Mouse (Mus musculus): ENCODE measurements around the gene Ccser2. TPM values are rescaled to one million over a fixed set of nuclear protein-coding genes. Genes with fewer than 3 reads are reported as not detected.
"Not testable (repeated sequence)": the region's sequence is repeated elsewhere in the genome, so short reads cannot be mapped to it uniquely, and the experiment has no call there.

Gene Ccser2
- total and polyA plus RNA-seq, 2 experiments from 2014 or later = 98.3 to 101 TPM

- H3K27ac ChIP-seq (ENCODE audit: low read depth, low read length) = no peak overlapping the region
- H3K4me1 ChIP-seq (ENCODE audit: insufficient read depth) = no peaks in the 10 kb centered on the region
- no peak overlapping the region for H3K4me3 ChIP-seq (ENCODE audit: low read depth, low read length)
- no peak for TF ChIP-seq CTCF (IDR thresholded peaks at IDR 0.05; ENCODE audit: low read depth)
- WGBS = 51% methylated on average over 2 of the region's 2 CpGs
- no peaks in the 10 kb centered on the region for H3K9me3 ChIP-seq (ENCODE audit: low read length)
- no peaks in the 10 kb centered on the region for H3K27me3 ChIP-seq (ENCODE audit: insufficient read depth, low read length)
- H3K36me3 ChIP-seq (ENCODE audit: insufficient read depth) = no peaks in the 10 kb centered on the region
- H3K4me2 ChIP-seq (ENCODE audit: low read depth) = no peak overlapping the region
- ATAC-seq (peak; percentile 42; the same call in 1 of the 2 replicates), DNase-seq (no peak)
- H3K9ac ChIP-seq = no peak overlapping the region
Observed at GRCm38 (mm10) chr14:37002852-37003251, 34.3 kb upstream of the Ccser2 start.

GRCm38 (mm10) chr14:37000780-37001179 is 32.2 kb upstream of the Ccser2 start:
- 92% methylated on average over 6 of the region's 6 CpGs for WGBS
- DNase-seq; H3K4me3 ChIP-seq (ENCODE audit: low read depth, low read length); H3K9ac ChIP-seq; ATAC-seq; H3K27ac ChIP-seq (ENCODE audit: low read depth, low read length); H3K4me1 ChIP-seq (ENCODE audit: insufficient read depth); H3K36me3 ChIP-seq (ENCODE audit: insufficient read depth); H3K27me3 ChIP-seq (ENCODE audit: insufficient read depth, low read length); H3K4me2 ChIP-seq (ENCODE audit: low read depth); H3K9me3 ChIP-seq (ENCODE audit: low read length): not testable (repeated sequence)

- H3K27me3 ChIP-seq (ENCODE audit: insufficient read depth, low read length) = no peaks in the 10 kb centered on the region
- H3K4me1 ChIP-seq (ENCODE audit: insufficient read depth) = no peaks in the 10 kb centered on the region
- H3K36me3 ChIP-seq (ENCODE audit: insufficient read depth) = no peaks in the 10 kb centered on the region
- DNase-seq (no peak), ATAC-seq (no peak)
- no peak overlapping the region for H3K27ac ChIP-seq (ENCODE audit: low read depth, low read length)
- TF ChIP-seq CTCF (IDR thresholded peaks at IDR 0.05; ENCODE audit: low read depth) = no peak
- no peak overlapping the region for H3K4me2 ChIP-seq (ENCODE audit: low read depth)
- H3K9ac ChIP-seq = no peak overlapping the region
- no peaks in the 10 kb centered on the region for H3K9me3 ChIP-seq (ENCODE audit: low read length)
- no peak overlapping the region for H3K4me3 ChIP-seq (ENCODE audit: low read depth, low read length)
Observed at GRCm38 (mm10) chr14:36989784-36990183, 21.2 kb upstream of the Ccser2 start.

- no peaks in the 10 kb centered on the region for H3K9me3 ChIP-seq (ENCODE audit: low read length)
- no peaks in the 10 kb centered on the region for H3K27me3 ChIP-seq (ENCODE audit: insufficient read depth, low read length)
- no peak overlapping the region for H3K4me2 ChIP-seq (ENCODE audit: low read depth)
- H3K9ac ChIP-seq = no peak overlapping the region
- DNase-seq (no peak), ATAC-seq (no peak)
- no peaks in the 10 kb centered on the region for H3K36me3 ChIP-seq (ENCODE audit: insufficient read depth)
- no peak overlapping the region for H3K27ac ChIP-seq (ENCODE audit: low read depth, low read length)
- WGBS = 82% methylated on average over 3 of the region's 3 CpGs
- no peak overlapping the region for H3K4me3 ChIP-seq (ENCODE audit: low read depth, low read length)
- no peaks in the 10 kb centered on the region for H3K4me1 ChIP-seq (ENCODE audit: insufficient read depth)
- TF ChIP-seq CTCF (IDR thresholded peaks at IDR 0.05; ENCODE audit: low read depth) = no peak
Observed at GRCm38 (mm10) chr14:36985693-36986092, 17.1 kb upstream of the Ccser2 start.

GRCm38 (mm10) chr14:36975019-36975418 is 6.4 kb upstream of the Ccser2 start:
- H3K4me1 ChIP-seq (ENCODE audit: insufficient read depth) = no peaks in the 10 kb centered on the region
- no peaks in the 10 kb centered on the region for H3K27me3 ChIP-seq (ENCODE audit: insufficient read depth, low read length)
- no peak overlapping the region for H3K27ac ChIP-seq (ENCODE audit: low read depth, low read length)
- no peak for ATAC-seq
- H3K36me3 ChIP-seq (ENCODE audit: insufficient read depth) = no peaks in the 10 kb centered on the region
- no peak for TF ChIP-seq CTCF (IDR thresholded peaks at IDR 0.05; ENCODE audit: low read depth)
- H3K9ac ChIP-seq = no peak overlapping the region
- no peak overlapping the region for H3K4me2 ChIP-seq (ENCODE audit: low read depth)
- DNase-seq = no peak
- H3K9me3 ChIP-seq (ENCODE audit: low read length) = no peaks in the 10 kb centered on the region
- WGBS = 92% methylated on average over 3 of the region's 3 CpGs
- no peak overlapping the region for H3K4me3 ChIP-seq (ENCODE audit: low read depth, low read length)

- Histone ChIP-seq H3K9me3 (ENCODE audit: low read length) (no peaks in the 10 kb centered on the region), H3K27me3 (ENCODE audit: insufficient read depth, low read length) (no peaks in the 10 kb centered on the region), H3K4me1 (ENCODE audit: insufficient read depth) (peaks cover 3% of the 10 kb centered on the region; the same call in 1 of the 2 replicates), H3K27ac (ENCODE audit: low read depth, low read length) (no peak overlapping the region), H3K4me2 (ENCODE audit: low read depth) (no peak overlapping the region), H3K36me3 (ENCODE audit: insufficient read depth) (no peaks in the 10 kb centered on the region), H3K9ac (no peak overlapping the region), H3K4me3 (ENCODE audit: low read depth, low read length) (no peak overlapping the region)
- ATAC-seq (no peak), DNase-seq (no peak)
- WGBS = 91% methylated on average over 4 of the region's 4 CpGs
- no peak for TF ChIP-seq CTCF (IDR thresholded peaks at IDR 0.05; ENCODE audit: low read depth)
Observed at GRCm38 (mm10) chr14:36971211-36971610, 2.6 kb upstream of the Ccser2 start.

GRCm38 (mm10) chr14:36969861-36970420 is 1.4 kb upstream of the Ccser2 start:
- no peak for TF ChIP-seq CTCF (IDR thresholded peaks at IDR 0.05; ENCODE audit: low read depth)
- Histone ChIP-seq H3K9ac (no peak overlapping the region), H3K9me3 (ENCODE audit: low read length) (no peaks in the 10 kb centered on the region), H3K4me2 (ENCODE audit: low read depth) (no peak overlapping the region), H3K27ac (ENCODE audit: low read depth, low read length) (no peak overlapping the region), H3K27me3 (ENCODE audit: insufficient read depth, low read length) (no peaks in the 10 kb centered on the region), H3K4me3 (ENCODE audit: low read depth, low read length) (no peak overlapping the region), H3K4me1 (ENCODE audit: insufficient read depth) (peaks cover 6% of the 10 kb centered on the region; the same call in 1 of the 2 replicates), H3K36me3 (ENCODE audit: insufficient read depth) (no peaks in the 10 kb centered on the region)
- no peak for DNase-seq
- WGBS = 90% methylated on average over 3 of the region's 3 CpGs
- no peak for ATAC-seq

All from forebrain, postnatal 0 days (tissue).